Mouse (Mus musculus): Measurements from ENCODE around the gene Klrg1.

Gene Klrg1

DNA sequence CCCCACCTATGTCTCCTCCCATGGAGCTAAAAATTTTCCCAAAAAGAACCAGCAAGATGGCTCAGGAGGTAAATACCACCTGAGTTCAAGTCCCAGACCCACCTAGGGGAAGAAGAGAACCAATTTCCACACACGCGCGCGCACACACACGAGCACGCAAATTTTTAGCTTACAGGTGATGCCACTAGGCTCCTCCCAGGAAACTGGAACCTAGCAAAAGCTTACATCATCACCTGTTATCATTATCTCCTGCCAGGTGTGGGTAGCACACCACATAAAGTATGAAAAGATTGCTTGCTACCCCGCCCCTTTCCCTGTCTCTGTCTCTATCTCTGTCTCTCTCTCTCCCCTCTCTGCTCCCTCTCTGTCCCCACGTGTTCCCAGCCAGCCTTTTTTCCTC, 10.4 kb upstream of the Klrg1 start:
- no peak for DNase-seq (ENCODE audit: extremely low read depth, low read depth)

DNA sequence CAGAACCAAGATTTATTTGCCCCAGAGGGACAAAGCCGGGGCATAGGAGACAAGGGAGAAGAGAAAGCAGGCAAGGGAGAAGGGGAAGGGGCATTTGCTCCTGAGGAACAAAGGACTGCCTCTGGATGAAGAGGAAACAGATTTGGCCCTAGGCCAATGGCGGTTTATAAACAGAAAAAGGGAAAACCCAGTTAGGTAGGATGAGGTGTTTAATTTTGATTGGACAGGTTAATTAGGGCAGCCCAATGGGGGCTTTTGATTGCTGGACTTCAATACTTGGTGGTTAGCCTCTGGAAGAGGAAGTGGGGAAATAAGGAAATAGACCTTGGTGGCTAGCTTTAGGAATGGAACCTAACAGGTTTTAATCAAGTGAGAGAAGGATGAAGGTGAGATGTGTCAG, 9.5 kb upstream of the Klrg1 start:
- DNase-seq (ENCODE audit: extremely low read depth, low read depth), result no peak

DNA sequence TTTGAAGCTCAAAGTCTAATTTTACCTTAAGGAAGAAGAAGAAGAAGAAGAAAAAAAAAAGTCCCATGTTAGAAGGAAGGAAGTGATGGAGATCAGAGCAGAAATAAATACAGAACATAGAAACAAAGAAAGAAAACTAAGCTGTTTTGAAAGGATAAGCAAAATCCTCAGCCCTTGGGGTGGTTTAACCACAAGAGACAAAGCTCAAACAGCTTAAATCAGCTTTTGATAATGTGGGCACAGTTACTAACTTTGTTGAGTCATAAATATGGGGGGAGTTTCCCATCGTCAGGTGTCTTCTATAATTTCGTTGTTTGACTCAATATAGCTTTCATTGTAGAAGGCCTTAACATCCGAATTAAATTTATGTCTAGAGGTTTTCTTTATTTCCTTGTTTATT, 9.1 kb upstream of the Klrg1 start:
- DNase-seq (ENCODE audit: extremely low read depth, low read depth), result no peak

DNA sequence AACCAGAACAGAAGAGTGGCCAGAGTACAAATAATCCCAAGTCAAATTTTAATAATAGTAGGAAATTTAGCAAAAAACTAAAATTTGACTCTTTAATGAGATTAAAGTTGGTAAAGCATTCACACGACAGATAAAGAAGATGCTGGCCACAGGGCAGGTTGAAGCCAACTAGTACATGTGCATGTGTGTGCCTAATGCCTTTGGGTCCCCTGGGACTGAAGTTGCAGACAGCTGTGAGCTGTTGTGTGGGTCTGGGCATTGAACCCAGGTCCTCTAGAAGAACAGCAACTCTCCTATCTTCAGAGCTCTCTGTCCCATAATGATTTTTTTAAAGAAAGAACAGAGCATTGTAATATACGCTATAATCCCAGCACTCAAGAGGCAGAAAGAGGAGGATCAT, 8.6 kb upstream of the Klrg1 start:
- no peak for DNase-seq (ENCODE audit: extremely low read depth, low read depth)

DNA sequence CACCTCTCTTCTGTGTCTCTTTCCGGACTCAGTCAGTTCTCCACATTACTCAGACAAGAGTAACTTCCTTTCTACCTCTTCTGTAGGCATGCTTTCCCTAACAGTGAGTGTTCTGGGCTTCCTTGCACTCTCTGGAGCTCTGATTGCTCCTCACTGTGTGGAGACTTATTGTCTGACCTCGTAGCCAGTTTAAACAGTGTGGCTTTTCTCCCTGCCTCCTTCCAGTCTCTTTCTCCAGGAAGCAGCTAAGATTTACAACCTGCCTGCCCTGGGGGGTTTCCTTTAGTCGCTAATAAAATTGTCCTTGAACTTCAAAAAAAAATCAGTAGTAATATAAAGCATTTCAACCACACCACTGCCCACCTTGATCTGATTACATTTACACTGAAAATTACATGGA, 7.6 kb upstream of the Klrg1 start:
- no peak for DNase-seq (ENCODE audit: extremely low read depth, low read depth)

DNA sequence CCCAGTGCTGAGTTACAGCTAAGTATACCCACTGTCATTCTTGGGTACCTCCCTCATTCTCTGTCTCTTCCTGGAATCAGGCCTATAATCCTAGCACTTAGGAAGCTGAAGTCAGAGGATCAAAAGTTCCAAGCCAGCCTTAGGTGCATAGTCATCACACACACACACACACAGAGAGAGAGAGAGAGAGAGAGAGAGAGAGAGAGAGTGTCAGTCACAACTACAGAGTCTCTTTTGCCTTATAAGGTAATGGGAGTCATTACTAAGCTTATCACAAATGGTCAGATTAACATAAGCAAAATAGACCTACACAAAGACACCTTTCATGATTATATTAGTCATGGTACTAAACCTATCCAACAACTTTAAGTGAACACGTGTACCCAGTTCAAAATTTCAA, 6.6 kb upstream of the Klrg1 start:
- no peak for DNase-seq (ENCODE audit: extremely low read depth, low read depth)

DNA sequence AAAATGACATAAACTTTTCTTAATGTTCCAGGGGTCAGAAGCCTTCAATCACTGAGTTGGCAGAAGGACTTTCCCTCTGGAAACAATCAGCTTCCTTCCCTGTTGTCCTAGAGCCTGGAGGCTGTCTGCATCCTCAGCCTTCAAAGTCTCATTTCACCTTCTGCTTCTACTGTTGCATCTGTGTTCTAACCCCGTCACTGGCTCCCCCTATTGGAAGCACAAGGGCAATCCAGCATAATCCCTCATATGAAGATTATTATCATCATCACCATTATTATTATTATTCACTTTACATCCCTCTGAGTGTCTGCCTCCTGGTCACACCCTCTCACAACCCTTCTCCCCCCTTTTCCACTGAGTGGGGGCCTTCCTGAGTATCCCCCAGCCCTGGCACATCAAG, 5.6 kb upstream of the Klrg1 start:
- no peak for DNase-seq (ENCODE audit: extremely low read depth, low read depth)

DNA sequence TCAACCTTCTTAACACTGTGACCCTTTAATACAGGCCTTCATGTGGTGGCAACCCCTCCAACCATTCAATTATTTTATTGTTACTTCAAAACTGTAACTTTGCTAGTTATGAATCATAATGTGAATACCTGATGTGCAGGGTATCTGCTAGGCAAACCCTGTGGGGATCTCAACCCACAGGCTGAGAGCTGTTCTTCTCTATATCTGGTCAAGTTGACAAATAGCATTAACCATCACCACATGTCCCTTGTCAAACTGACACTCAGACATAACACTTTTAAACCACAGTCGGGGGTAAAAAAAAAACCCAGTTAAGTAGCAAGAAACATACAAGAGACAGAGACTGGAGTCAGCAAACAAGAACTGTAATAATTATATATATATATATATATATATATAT, 2.1 kb upstream of the Klrg1 start:
- no peak for DNase-seq (ENCODE audit: extremely low read depth, low read depth)

DNA sequence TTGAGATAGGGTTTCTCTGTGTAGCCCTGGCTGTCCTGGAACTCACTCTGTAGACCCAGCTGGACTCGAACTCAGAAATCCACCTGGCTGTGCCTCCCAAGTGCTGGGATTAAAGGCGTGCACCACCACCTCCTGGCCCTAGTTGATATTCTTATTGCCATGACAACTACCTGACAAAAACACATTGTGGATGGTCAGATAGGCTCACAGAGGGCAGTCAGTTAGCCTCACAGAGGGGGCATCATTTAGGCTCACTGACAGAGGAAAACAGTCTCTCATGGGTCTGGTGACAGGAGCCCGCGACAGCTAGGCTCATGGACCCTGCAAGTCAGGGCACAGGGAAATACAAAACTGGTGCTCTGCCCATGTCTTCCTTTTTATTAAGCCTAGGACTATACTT, 1.6 kb upstream of the Klrg1 start:
- no peak for DNase-seq (ENCODE audit: extremely low read depth, low read depth)

DNA sequence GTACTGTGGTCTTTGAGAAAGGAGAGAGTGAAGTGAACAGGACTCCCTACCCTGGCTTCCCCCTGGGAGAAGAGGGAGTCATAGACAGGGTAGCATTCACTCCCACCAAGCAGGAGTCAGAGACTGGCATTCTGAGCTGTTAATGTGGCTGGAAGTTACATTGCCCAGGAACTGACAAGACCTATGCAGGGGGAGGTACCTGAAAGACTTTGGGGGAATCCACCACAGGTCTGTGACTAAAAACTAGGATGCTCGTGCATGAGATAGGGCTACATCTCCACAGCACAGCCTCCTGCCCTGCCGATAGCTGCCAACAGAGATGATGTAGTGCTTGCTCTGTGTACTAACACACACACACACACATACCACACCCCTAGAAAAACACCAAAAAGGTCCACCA, 747 bp upstream of the Klrg1 start:
- no peak for DNase-seq (ENCODE audit: extremely low read depth, low read depth)

DNA sequence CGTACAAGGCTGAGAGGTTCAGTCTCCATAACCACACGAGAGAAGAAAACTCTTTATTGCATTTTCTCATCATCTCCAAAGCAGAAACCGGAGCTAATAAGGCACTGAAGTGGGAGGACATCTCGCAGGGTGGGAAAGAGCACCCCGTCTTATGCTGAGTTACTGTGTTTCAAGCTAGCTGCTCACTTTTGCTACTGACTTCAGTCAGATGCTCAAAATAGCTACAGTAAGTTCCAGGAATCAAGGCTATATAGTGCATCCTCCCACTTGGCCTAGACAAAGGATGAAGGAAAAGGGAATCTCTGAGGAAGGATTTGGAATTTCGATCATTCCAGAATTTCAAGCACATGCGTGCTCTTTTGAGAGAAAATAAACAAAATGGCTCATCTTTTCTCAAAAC, 6.1 kb downstream of the Klrg1 start:
- no peak for DNase-seq (ENCODE audit: extremely low read depth, low read depth)

DNA sequence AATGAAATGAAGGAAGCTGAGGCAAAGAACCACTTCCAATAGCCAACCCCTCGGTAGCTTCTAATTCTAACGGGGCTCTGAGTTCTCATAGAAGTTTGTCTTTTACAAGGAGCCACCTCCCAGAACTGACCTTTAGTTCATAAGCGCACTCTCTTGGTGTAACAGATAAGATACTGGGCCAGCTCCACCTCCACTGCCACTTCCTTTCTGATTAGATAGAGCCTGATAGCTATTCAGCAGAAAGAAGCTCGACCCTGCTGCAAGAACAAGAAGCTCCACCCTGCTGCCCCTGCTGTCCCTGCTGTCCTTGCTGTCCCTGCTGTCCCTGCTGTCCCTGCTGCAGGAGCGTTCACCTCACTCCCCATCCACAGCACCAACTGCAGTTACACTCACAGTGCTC, 8.1 kb downstream of the Klrg1 start:
- no peak for DNase-seq (ENCODE audit: extremely low read depth, low read depth)

DNA sequence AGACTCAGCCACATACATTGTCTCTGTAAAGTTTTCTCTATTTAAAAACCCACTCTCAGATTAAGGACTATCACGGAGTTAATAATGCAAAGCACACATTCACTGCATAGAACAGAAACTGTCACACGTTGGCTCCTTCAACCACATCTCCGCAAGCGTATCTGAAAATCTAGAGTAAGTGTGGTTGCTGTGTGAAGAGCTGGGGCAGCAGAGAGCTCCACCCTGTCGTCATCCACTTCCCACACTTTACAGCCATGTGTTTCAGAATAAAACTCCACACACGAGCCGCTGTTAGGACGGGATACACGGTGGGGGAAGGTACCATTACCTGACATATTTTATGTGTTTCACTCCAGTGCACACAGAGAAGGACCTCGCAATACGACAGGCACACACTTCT, 12.5 kb downstream of the Klrg1 start:
- no peak for DNase-seq (ENCODE audit: extremely low read depth, low read depth)

DNA sequence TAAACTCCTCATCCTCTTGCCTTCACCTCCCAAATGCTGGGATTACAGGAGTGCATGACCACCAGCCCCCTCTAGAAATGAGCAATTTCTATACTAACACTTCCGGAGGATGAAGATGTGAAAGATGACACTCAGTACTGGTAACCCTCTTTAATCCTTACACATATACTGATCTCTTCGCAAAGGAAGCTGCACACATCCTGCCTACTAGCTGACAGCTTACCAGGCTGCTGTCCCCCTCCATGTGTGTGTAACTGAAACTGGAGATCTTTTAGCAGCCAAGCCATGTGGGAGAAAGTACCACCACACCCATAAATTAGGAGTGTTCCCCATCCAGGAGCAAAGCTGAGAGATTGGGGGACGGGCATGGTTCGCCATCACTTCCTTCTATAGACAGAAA, 13.5 kb downstream of the Klrg1 start:
- DNase-seq (ENCODE audit: extremely low read depth, low read depth), result no peak

DNA sequence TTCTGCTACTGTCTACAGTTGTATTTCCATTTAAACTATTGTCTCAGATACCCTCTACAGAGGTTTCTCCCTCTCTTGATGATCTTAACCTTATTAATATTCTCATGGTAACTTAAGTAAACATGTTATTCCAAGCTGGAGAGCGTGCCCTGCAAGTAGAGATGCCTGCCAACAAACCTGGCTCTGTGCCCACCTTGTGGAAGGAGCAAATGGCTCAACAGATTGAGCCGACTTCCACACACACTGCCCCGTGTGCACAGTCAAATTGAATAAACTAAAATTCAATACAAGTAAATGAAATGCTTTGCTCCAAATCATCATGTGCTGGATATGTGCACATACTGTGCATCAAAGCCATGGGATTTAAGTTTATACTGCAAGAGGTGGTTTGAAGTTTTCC, 14.1 kb downstream of the Klrg1 start:
- DNase-seq (ENCODE audit: extremely low read depth, low read depth), result no peak

DNA sequence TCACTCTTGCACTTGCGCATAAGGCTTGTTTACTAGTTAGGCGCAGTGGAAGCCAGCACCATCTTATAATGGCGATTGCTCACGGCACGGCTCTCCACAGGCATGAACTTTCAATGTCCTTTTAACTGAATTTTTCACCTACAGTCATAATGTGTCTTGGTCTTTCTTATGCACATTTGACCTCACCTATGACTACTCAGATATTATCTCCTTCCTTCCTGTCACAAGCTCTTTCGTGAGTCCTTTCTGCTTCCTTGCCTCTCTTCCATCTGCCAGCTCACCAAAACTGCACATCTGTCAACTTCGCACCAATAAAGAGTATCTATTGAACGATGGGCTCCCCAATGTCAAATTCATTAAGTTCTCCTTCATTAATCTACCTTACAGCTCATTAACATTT, 20.1 kb downstream of the Klrg1 start:
- no peak for DNase-seq (ENCODE audit: extremely low read depth, low read depth)

DNA sequence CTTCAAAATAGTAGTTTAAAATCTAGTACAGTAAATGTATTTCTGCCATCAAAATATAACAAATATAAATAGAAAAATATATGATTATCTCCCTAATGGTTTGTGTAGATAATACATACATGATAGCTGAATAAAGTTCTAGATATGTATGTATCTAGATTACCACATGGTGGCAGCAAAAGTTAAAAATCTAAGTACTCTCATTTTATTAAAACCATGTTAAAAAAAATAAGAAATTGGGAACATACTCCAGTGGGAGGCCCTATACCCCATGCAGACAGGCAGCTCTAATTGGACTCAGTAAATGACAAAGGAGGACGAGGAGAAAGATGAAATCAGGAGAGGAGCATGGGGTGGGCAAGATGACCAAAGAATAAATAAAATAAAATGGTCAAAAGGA, 30.5 kb downstream of the Klrg1 start:
- DNase-seq (ENCODE audit: extremely low read depth, low read depth), result no peak

DNA sequence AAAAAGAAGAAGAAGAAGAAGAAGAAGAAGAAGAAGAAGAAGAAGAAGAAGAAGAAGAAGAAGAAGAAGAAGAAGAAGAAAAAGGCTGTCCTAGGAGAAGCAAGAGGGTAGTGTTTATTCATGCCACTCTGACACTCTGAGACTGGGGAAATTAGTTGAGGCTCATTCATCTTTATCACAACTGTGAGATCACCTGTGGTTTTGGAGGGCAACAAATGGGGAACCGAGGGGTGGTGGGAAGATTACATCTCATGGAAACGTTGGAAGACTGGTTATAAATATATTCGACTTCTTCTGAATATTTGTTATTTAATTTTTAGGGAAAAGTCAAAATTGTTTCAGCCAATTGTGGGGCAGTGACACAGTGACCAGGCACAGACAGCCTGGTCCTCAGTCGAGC, 32.6 kb downstream of the Klrg1 start:
- no peak for DNase-seq (ENCODE audit: extremely low read depth, low read depth)

Measured in MEL-GATA-1-ER (cell line).